Comparison of ENCODE assay signal across 8 mouse cellular contexts in the genomic region with DNA sequence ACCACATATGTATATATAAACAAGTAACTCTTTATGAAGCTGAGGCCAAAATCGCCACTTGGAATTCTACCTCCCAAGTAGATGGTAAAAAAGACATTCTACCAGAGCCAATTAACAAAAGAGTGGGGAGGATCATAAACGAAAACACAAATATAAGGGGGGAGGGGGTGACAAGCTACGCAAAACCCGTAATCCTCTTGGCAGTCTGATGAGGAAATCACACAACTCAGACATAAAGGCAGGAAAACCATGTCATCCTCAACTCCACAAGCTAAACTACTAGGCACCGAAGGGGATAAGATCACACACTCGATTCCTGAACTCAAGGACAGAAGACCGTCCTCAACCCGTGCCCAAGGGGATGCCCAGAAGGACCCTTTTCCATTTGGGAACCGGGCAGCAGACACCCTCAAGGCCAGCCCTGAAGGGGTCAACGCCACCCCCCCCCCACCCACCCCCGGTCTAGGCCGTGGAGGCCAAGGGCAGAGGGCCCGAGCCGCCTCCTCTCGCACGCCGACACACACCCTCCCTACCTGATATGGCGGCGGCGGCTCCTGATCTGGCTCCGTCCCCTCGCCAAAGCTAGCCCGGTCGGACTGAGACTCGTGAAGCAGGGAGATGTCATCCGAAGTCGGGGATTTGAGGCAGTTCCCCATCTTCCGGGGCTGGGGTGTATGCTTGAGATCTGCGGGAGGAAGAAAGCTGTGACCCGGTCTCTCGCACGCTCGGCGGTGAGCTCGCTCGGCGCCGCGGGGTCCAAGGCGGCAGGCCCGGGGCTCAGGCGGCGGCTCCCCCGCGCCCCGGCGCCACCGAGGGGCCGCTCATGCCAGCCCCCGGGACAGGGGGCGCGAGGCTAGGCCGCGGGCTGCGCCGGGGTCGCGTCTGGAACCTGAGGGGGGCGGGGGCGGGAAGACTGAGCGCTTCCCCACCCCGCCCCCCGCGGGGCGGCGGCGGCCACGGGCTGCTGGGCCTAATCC. TPM values are rescaled to one million over a fixed set of nuclear protein-coding genes. Genes with fewer than 3 reads are reported as not detected.
DNase-seq lines count a peak whose midpoint lies in the region; ATAC-seq and TF ChIP-seq lines count a peak whose summit lies in the region.

No protein-coding gene starts in this region.

- peaks cover 13% of the 10 kb centered on the region for H3K36me3 ChIP-seq in embryonic facial prominence, embryonic 14.5 days (ENCODE audit: control insufficient read depth, insufficient read depth, low read length)
- peaks cover 9% of the 10 kb centered on the region; the same call in 1 of the 2 replicates for H3K36me3 ChIP-seq in heart, embryonic 10.5 days
- H3K36me3 ChIP-seq in kidney, embryonic 14.5 days (ENCODE audit: control insufficient read depth, insufficient read depth, low read length) = 0 out of 2 replicates have a peak, but pooled peaks cover 5% of the 10 kb centered on the region
- H3K36me3 ChIP-seq in liver, embryonic 12.5 days = peaks cover 16% of the 10 kb centered on the region
- H3K36me3 ChIP-seq in testis, adult 2 months (ENCODE audit: control insufficient read depth, insufficient read depth, low read length) = no peaks in the 10 kb centered on the region

- TF ChIP-seq CTCF in testis, adult 2 months (IDR thresholded peaks at IDR 0.05; ENCODE audit: control insufficient read depth, insufficient read depth, insufficient replicate concordance, low read depth, low read length) = no peak

- H3K9ac ChIP-seq in embryonic facial prominence, embryonic 14.5 days (ENCODE audit: low read depth, low read length) = peak overlapping the region; percentile 98
- peak overlapping the region; percentile 88 for H3K9ac ChIP-seq in kidney, embryonic 14.5 days (ENCODE audit: low read depth, low read length)
- H3K9ac ChIP-seq in liver, embryonic 12.5 days = peak overlapping the region; percentile 100

- peak overlapping the region; percentile 96 for H3K4me3 ChIP-seq in embryonic facial prominence, embryonic 14.5 days (ENCODE audit: low read depth, low read length)
- peak overlapping the region; percentile 83 for H3K4me3 ChIP-seq in heart, embryonic 10.5 days
- H3K4me3 ChIP-seq in kidney, embryonic 14.5 days (ENCODE audit: low read length) = peak overlapping the region; percentile 76
- peak overlapping the region; percentile 100 for H3K4me3 ChIP-seq in liver, embryonic 12.5 days
- peak overlapping the region; percentile 100 for H3K4me3 ChIP-seq in testis, adult 2 months (ENCODE audit: control insufficient read depth, low read depth, low read length)

- 0 out of 2 replicates have a peak, but pooled peaks have one; percentile 11 for TF ChIP-seq POLR2A in testis, adult 2 months (IDR thresholded peaks at IDR 0.05; ENCODE audit: control insufficient read depth, low read depth, low read length)

- under 1% methylated on average over 15 of the region's 68 CpGs for WGBS in embryonic facial prominence, embryonic 14.5 days
- WGBS in heart, embryonic 10.5 days = under 1% methylated on average over 63 of the region's 68 CpGs
- WGBS in kidney, embryonic 14.5 days = under 1% methylated on average over 51 of the region's 68 CpGs
- WGBS in liver, embryonic 12.5 days (ENCODE audit: insufficient replicate concordance) = under 1% methylated on average over 64 of the region's 68 CpGs

- peak overlapping the region; percentile 76 for H3K4me2 ChIP-seq in embryonic facial prominence, embryonic 14.5 days (ENCODE audit: low read depth, low read length)
- H3K4me2 ChIP-seq in kidney, embryonic 14.5 days (replicated peaks; ENCODE audit: low read depth, low read length) = peak overlapping the region; percentile 57
- peak overlapping the region; percentile 68 for H3K4me2 ChIP-seq in liver, embryonic 12.5 days

- H3K4me1 ChIP-seq in embryonic facial prominence, embryonic 14.5 days (ENCODE audit: control insufficient read depth, insufficient read depth, low read length) = peaks cover 7% of the 10 kb centered on the region
- H3K4me1 ChIP-seq in heart, embryonic 10.5 days = peaks cover 5% of the 10 kb centered on the region
- peaks cover 6% of the 10 kb centered on the region; the same call in 1 of the 2 replicates for H3K4me1 ChIP-seq in kidney, embryonic 14.5 days (ENCODE audit: control insufficient read depth, insufficient read depth, low read length)
- H3K4me1 ChIP-seq in liver, embryonic 12.5 days = peaks cover 38% of the 10 kb centered on the region
- H3K4me1 ChIP-seq in testis, adult 2 months (ENCODE audit: control insufficient read depth, insufficient read depth, low read length) = peaks cover 3% of the 10 kb centered on the region; the same call in 1 of the 2 replicates

- DNase-seq in B cell, adult 2 months = peak; percentile 53 to 59
- peak; percentile 56 for DNase-seq in adrenal gland, postnatal 25 days
- DNase-seq in embryonic facial prominence, embryonic 14.5 days (ENCODE audit: low spot score) = peak; percentile 34
- peak; percentile 88 for DNase-seq in heart, embryonic 10.5 days (ENCODE audit: low spot score)
- DNase-seq in natural killer cell, adult 2 months (ENCODE audit: low spot score in 2 of 2) = peak; percentile 17 to 26

- ATAC-seq in embryonic facial prominence, embryonic 14.5 days (ENCODE audit: low read depth) = peak; percentile 51
- peak; percentile 82 for ATAC-seq in kidney, embryonic 14.5 days (ENCODE audit: low FRiP score, low TSS enrichment)
- peak; percentile 77 for ATAC-seq in liver, embryonic 12.5 days

- H3K27me3 ChIP-seq in embryonic facial prominence, embryonic 14.5 days (replicated peaks; ENCODE audit: control insufficient read depth, insufficient read depth, low read length) = no peaks in the 10 kb centered on the region
- H3K27me3 ChIP-seq in heart, embryonic 10.5 days (ENCODE audit: insufficient read depth, poor library complexity, severe bottlenecking) = no peaks in the 10 kb centered on the region
- H3K27me3 ChIP-seq in kidney, embryonic 14.5 days (ENCODE audit: control insufficient read depth, insufficient read depth, low read length) = no peaks in the 10 kb centered on the region
- peaks cover 11% of the 10 kb centered on the region; the same call in 1 of the 2 replicates for H3K27me3 ChIP-seq in liver, embryonic 12.5 days (replicated peaks)
- H3K27me3 ChIP-seq in testis, adult 2 months (ENCODE audit: control insufficient read depth, insufficient read depth, low read length) = no peaks in the 10 kb centered on the region

- H3K27ac ChIP-seq in embryonic facial prominence, embryonic 14.5 days (replicated peaks; ENCODE audit: low read depth, low read length) = peak overlapping the region; percentile 93
- H3K27ac ChIP-seq in heart, embryonic 10.5 days = peak overlapping the region; percentile 96
- H3K27ac ChIP-seq in kidney, embryonic 14.5 days (ENCODE audit: low read depth, low read length) = peak overlapping the region; percentile 90
- peak overlapping the region; percentile 97 for H3K27ac ChIP-seq in liver, embryonic 12.5 days
- peak overlapping the region; percentile 88 for H3K27ac ChIP-seq in testis, adult 2 months (ENCODE audit: control insufficient read depth, insufficient read depth, low read depth, low read length)

- no peaks in the 10 kb centered on the region for H3K9me3 ChIP-seq in embryonic facial prominence, embryonic 14.5 days (ENCODE audit: control insufficient read depth, low read length)
- H3K9me3 ChIP-seq in heart, embryonic 10.5 days = no peaks in the 10 kb centered on the region
- H3K9me3 ChIP-seq in kidney, embryonic 14.5 days (ENCODE audit: control insufficient read depth, low read length) = no peaks in the 10 kb centered on the region
- no peaks in the 10 kb centered on the region for H3K9me3 ChIP-seq in liver, embryonic 12.5 days (replicated peaks)

RNA-seq across cellular contexts. Expression of a gene that starts 8.7 kb away (rescaled TPM):
- 184 and 194 TPM in 2 replicates for total RNA-seq in adrenal gland, postnatal 25 days (2021)
- polyA plus RNA-seq in embryonic facial prominence, embryonic 14.5 days (2014; fragmentation: Nextera tagmentation; extraction: Ambion mirVana) = 75.1 and 76.1 TPM in 2 replicates
- polyA plus RNA-seq in heart, embryonic 10.5 days (2016; fragmentation: Nextera tagmentation; extraction: Ambion mirVana) = 31.1 and 31.4 TPM in 2 replicates
- 31.0 and 44.8 TPM in 2 replicates for polyA plus RNA-seq in kidney, embryonic 14.5 days (2014; fragmentation: Nextera tagmentation; extraction: Ambion mirVana)
- polyA plus RNA-seq in liver, embryonic 12.5 days (2016; fragmentation: Nextera tagmentation; extraction: Ambion mirVana) = 41.3 and 44.7 TPM in 2 replicates
- polyA plus RNA-seq in testis, adult 2 months (2012; rRNA removed) = 43.0 and 44.2 TPM in 2 replicates

RNA-seq across cellular contexts. Expression of a gene that starts 55.2 kb away (rescaled TPM):
- not detected in 2 replicates for total RNA-seq in adrenal gland, postnatal 25 days (2021)
- polyA plus RNA-seq in embryonic facial prominence, embryonic 14.5 days (2014; fragmentation: Nextera tagmentation; extraction: Ambion mirVana) = not detected in 2 replicates
- not detected in 2 replicates for polyA plus RNA-seq in heart, embryonic 10.5 days (2016; fragmentation: Nextera tagmentation; extraction: Ambion mirVana)
- polyA plus RNA-seq in kidney, embryonic 14.5 days (2014; fragmentation: Nextera tagmentation; extraction: Ambion mirVana) = not detected in 2 replicates
- polyA plus RNA-seq in liver, embryonic 12.5 days (2016; fragmentation: Nextera tagmentation; extraction: Ambion mirVana) = not detected in 2 replicates
- 20.0 and 26.3 TPM in 2 replicates for polyA plus RNA-seq in testis, adult 2 months (2012; rRNA removed)

Comparison
In these comparisons a context has a peak if more than half of its experiments do, and no peak if none do; other contexts are left out.
1. Peak in every context shown above with its lines: DNase-seq, ATAC-seq, H3K4me3 ChIP-seq and H3K27ac ChIP-seq.
2. DNase-seq: peak in every context shown above with its lines; median percentile 88 in heart, embryonic 10.5 days; 56 in B cell, adult 2 months; 56 in adrenal gland, postnatal 25 days; 34 in embryonic facial prominence, embryonic 14.5 days; 22 in natural killer cell, adult 2 months.
3. RNA of a gene that starts 55.2 kb away (polyA plus RNA-seq): 20.0 to 26.3 TPM in testis, adult 2 months; not detected in embryonic facial prominence, embryonic 14.5 days, not detected in heart, embryonic 10.5 days, not detected in kidney, embryonic 14.5 days and not detected in liver, embryonic 12.5 days; every median in the first group is over 10 times any median in the second.